Mouse (Mus musculus) cerebellum, postnatal 25 days (tissue): ENCODE results near the gene Kifc1.
A peak's percentile ranks its signal among the peaks of the same experiment; 100 is the strongest.

Experiments
- DNase-seq, 2 experiments: peaks; one replicate each; pipeline ENCODE4 v3.0.0; 2021; ENCODE audit warnings: mixed read lengths in 2 of 2

Kifc1 gene

DNA sequence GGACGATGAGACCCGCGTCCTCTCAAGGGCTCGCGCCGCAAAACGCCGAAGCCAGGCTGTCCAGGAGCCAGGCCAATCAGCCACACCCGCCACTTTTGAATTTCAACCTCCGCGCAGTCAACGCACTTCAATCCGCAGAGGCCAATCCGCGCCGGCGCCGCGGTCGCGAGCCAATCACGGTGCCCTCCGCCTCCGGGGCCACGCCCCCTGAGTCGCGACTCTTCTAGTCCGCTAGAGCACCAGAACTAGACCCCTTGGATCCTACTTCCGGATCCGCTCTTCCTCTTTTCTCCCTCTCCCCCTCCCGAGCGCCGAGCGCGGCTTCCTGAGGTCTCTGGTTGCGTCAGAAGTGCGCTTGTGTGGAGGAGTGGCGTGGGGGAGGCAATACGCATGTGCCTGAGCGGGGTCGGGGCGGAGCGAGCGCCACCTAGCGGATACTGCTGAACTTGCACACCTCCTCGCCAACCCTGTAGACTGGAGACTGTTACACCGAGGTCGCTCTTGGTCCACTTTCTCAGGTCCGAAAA, at the start of gene Kifc1:
TSS of gene Kifc1 (minus strand) at position 129 of the 527 bp plus-strand sequence.
- peak; percentile 100 for DNase-seq

DNA sequence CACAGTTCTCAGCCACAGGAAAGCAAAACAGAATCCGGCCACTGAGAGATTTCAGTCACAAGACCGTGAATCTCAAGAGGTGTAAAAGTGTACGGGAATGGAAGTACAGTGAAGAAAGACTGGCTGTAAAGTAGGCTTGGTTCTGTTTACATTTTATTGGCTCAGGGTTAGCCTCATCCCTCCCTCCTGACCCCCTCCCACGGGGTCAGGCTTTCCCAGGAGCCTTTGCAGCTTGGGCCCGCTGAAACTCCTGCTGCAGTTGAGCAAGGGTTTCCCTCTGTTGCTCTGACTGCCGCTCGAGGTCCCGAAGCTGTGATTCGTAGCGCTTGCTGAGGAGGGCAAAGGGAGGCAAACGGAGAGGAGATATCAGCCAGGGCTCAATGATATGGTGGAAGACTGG, 48.3 kb upstream of the Kifc1 start:
- no peak for DNase-seq

DNA sequence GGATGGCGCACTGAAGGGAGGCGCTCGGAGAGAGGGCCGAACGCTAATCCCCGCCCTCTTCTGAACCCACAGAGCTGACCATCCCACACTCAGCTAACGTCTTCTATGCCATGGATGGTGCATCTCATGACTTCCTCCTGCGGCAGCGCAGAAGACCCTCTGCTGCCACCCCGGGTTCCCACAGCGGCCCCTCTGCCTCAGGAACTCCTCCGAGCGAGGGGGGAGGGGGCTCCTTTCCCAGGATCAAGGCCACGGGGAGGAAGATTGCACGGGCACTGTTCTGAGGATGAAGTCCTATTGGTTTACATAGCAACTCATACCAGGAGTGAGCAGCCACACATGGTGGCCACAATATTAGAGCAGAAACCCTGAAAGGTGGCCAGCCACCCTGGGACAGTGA, 46.5 kb upstream of the Kifc1 start:
- no peak for DNase-seq

DNA sequence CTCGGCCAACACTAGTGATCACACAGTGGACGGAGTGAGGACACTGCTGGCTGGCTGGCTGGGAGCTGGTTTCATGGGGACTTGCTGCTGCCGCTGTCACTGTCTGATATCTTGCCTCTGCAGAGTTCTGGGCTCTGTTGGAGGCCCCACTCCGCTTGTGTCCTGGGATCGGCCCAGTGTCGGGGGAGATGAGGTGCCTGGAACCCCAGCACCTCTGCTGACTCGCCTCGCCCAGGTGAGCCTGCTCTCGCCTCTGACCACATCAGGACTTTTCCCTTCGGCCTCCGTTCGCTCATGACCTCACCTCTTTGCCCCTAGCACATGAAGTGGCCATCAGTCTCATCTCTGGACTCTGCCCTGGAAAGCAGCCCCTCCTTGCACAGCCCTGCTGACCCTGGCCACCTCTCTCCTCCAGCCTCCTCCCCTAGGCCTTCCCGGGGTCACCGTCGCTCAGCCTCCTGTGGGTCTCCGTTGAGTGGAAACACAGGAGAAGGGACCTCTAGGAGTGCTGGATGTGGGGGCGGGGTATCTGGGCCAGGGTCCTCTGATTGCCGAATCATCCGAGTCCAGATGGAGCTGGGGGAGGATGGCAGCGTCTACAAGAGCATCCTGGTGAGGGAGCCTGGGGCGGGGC, 45.1 kb upstream of the Kifc1 start:
- DNase-seq = no peak

DNA sequence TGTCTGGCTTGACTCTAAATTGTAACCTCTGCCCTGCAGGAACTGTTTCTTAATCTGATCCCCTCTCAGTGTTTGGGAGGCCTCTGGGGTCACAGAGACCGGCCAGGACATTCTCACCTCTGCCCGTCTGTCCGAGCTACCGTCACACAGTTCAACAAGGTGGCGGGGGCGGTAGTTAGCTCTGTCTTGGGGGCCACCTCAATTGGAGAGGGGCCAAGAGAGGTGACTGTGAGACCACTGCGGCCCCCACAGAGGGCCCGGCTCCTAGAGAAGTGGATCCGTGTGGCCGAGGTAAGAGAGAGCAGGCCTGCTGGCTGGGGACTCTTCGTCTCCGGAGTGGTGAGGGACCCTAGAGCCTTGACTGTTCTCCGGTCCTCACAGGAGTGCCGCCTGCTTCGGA, 42.5 kb upstream of the Kifc1 start:
- DNase-seq = no peak

DNA sequence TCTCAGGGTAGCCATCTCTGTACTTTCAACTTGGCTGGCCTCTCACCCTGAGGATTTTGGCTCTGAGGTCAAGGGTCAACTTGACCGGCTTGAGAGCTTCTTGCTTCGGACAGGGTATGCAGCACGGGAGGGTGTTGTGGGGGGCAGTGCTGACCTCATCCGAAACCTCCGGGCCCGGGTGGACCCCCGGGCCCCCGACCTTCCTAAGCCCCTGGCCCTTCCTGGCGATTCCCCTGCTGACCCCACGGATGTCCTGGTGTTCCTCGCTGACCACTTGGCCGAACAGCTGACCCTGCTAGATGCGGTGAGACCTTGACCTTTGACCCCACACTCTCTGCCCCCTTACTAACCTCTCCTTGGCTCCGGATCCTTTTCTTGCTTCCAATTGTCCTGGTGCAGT, 42.0 kb upstream of the Kifc1 start:
- DNase-seq = no peak

DNA sequence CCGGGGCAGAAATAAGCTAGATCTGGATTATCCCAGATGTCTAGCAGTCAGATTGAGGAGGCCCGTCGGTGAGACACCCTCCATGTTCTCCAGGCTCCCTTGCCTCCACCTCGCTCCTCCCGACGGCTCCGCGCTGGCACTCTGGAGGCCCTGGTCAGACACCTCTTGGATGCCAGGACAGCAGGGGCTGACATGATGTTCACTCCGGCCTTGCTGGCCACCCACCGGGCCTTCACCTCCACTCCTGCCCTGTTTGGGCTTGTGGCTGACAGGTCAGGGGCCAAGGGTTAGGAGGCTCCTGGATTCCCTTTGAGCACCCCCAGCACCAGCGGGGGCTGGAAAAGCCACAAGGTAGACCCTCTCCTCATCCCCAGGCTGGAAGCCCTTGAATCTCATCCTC, 41.5 kb upstream of the Kifc1 start:
- no peak for DNase-seq

DNA sequence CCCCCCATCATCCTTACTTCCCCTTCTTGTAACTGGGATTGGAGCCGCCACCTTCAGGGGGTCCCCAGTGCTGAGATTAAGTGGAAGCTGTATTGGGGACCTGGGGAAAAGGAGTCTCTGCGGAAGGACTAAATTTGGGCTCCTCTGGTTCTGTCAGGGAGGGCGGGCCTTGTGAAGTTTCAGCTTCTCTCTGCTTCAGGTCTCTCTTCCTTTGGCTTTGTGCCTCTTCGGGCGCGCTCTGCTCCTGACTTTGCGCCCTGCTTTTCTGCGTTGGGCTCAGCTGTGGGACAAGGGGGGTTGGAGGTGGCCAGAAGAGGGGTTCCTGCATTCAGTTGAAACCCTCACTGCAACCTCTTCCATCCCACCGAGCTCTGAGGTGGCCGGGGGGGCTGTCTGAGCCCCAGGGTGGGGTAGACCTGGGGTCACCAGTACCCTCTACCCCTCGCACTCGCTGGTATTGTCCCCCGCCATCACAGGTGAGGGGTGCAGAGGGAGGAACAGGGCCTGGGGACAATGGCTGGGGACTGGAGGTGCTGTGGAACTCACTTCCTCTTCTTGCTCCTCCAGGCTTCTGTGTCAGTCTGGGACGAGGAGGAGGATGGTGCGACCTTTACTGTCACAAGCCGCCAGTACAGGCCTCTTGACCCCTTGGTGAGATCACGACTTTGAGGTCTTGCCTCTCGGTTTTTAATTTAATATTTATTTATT, 40.9 kb upstream of the Kifc1 start:
- no peak for DNase-seq

DNA sequence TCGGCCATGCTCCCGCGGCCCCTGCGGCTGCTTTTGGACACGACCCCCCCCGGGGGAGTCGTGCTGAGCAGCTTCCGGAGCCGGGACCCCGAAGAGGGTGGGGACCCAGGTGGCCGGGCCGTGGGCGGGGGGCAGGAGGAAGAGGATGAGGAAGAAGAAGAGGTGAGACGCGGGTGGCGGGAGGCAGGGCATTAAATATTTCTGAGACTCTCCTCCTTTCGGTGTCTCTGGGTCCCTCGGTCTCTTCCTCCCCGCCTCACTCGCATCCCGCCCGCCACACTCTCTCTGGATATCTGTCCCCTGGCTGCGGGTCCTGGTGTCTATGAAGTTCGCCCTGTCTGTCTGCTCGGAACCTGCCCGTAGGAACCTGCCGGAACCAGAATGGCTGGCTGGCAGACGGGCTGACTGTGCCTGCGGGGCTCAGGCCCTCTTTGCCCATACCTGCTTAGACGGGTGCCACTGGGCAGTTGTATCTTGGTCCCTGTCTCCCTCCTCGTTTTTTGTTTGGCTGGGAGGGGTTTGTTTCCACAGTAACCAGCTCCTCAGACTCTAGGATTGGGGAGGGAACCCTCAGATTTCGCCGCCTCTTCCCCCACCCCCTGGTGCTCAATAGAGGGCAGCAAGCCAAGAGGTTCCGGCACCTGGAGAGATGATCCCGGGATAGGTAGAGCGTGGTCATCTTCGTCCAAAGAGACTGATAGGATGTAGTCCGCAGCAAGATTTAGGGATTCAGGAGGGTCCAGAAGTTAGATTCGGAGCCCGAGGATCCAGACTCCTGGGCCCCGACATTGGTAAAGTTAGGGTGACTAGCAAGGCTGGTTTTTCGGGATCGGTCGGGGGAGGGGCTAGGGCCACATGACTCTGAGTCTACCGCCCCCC, 40.1 kb upstream of the Kifc1 start:
- DNase-seq = peak; percentile 63 to 69

DNA sequence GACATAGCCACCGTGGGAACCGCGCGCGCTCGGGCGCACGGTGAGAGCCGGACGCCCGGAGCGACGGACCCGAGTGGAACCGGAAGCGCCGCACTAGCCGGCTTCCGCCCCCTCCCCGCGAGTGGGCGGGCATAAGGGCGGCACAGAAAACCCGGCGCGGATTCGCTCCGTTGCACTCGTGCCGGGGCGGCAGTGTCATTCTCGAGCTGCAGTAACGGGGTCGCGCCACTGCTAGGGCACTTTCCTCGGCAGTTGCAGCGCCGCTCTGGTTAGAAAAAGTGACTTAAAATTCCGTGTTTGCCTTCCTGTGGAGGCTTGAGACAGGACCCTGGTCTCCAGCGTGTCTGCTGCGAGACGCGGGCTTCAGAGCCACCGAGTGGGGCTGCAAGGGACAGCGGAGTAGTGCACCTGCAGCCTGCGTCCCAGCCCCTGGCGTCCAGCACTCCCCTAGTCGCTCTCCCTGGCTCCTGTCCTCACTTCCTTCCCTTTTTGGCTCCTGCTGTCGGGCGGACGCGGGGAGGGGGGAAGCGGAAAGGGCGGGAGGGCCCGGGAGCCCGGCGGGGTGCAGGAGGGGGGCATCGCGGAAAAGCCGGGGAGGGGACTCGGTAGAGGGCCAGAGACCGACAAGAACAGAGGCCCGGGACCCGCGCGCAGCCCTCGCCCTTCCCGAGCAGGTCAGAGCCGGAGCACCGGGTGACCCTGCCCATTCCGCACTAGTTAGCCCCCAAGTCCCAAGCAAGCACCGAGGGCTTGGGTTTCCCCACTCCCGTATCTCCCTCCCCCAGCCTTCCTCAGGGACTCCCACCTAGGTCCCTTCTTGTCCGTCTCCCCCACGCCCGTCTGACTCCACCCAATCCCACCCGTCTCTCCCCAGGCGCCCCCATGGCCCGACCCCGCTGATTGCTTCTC, 39.2 kb upstream of the Kifc1 start, which contains the start of gene Rgl2:
TSS of gene Rgl2 (plus strand) at position 173 of the 909 bp plus-strand sequence.
- DNase-seq = peak; percentile 98

DNA sequence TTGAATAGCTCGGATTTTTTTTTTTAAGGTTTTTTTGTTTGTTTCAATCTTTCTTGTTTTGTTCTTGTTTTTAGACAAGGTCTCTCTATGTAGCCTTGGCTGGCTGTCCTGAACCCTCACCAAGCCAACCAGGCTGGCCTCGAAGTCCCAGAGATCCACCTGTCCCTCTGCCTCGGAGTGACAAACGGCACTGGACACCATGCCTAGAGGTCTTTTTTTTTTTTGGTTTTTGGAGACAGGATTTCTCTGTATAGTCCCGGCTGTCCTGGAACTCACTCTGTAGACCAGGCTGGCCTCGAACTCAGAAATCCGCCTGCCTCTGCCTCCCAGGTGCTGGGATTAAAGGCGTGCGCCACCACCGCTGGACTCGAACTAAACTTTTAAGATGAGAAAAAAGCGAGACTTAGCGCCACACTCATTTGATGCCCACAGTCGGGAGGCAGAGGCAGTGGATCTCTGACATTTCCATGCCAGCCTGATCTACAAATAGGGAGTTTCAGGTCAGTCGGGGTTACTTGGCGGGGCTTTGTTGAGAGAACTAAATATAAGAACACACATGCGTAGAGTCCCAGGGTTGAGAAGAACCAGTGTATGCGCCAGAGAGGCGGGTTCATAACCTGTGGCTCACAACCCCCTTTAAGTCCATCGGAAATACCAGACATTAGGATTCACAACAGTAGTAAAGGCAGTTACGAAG, 37.9 kb upstream of the Kifc1 start:
- no peak for DNase-seq

DNA sequence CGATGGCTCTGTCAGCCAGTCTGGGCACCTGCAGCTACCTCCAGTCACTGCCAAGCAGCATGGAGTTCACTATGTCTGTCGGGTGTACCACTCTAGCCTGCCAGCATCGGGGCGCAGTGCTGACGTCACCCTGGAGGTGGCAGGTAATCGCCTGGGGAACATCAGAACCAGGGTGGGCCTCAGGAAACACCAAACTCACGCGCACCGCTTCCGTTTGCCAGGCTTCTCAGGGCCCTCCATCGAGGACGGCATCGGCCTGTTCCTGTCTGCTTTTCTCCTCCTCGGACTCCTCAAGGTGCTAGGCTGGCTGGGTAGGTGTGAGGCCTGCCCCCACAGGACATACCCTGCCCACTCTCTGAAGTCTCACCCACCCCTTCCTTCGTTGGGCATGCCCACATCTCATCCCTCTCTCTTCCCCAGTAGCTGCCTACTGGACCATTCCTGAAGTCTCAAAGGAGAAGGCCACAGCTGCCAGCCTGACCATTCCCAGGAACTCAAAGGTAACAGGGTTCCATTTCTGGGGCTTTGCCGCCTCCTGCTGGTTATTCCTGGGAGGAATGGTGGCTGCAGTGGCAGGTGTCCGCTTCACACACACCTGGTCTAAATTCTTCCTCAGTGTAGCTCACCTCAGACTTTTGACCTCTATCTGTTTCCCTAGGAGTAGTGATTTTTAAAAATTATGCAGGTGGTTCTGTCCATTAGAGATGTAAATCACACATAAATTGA, 35.9 kb upstream of the Kifc1 start:
- no peak for DNase-seq

DNA sequence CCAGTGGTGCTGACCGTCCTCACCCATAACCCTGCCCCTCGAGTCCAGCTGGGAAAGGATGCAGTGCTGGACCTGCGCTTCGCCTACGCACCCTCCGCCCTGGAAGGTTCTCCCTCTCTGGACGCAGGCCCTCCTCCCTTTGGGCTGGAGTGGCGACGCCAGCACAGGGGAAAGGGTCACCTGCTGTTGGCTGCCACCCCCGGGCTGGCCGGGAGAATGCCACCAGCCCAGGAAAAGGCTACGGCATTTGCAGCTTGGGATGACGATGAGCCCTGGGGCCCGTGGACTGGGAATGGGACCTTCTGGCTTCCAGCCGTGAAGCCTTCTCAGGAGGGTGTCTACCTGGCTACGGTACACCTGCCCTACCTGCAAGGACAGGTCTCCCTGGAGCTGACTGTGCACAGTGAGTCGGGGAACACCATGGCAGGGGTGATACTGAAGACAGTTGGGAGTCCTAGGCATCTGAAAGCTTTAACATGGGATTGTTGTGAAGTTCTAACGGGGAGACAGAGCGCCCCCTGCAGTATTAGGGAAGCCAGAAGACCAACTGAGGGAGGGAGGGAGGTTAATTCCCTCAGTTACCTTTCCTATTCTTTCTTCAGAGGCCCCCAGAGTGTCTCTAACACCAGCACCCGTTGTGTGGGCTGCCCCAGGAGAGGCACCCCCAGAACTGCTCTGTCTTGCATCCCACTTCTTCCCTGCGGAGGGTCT, 35.1 kb upstream of the Kifc1 start:
- DNase-seq = no peak

DNA sequence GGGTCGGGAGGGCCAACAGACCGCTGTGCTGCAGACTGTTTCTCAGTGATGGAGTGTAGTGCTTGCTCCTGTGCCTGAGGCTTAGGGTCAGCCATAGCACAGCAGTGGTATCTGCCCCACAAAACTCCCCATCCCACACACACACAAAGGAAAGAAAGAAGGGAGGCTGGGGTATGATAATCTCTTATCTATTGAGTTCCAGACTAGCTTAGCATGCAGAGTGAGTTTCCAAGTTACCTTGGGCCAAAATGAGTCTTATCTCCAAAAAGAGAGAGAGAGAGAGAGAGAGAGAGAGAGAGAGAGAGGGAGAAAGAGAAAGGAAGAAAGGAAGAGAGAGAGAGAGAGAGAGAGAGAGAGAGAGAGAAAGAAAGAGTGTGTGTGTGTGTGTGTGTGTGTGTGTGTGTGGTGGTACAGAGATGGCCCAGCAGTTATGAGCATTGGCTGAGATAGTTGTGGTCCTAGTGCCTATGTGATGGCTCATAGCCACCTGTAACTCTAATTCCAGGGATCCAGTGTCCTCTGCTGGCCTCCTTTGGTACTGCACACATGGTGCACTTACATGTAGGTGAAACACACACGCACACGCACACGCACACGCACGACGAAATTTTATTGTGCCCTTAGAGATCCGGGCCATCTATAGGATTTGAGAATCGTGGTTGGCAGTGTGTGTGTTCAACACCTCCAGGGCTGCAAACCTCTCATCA, 34.3 kb upstream of the Kifc1 start:
- DNase-seq = peak; percentile 44 to 66

DNA sequence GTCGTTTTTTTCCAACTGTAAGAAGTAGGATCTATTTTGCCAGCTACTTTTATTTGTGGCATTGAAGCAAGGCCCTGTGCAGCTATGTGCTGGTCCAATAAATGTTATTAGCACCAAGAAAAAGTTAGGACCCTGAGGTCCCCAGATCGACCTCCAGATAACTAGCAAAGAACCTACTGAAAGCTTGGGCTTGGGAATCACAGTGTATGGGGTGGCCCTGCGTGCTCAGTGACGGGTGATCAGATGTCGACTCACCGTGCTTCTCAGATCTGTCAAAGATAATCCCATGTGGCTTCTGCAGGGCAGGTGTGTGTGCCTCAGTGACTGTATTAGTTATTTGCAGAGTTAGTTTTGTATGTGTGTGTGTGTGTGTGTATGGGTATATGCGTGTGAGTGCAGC, 30.9 kb upstream of the Kifc1 start:
- DNase-seq = no peak

DNA sequence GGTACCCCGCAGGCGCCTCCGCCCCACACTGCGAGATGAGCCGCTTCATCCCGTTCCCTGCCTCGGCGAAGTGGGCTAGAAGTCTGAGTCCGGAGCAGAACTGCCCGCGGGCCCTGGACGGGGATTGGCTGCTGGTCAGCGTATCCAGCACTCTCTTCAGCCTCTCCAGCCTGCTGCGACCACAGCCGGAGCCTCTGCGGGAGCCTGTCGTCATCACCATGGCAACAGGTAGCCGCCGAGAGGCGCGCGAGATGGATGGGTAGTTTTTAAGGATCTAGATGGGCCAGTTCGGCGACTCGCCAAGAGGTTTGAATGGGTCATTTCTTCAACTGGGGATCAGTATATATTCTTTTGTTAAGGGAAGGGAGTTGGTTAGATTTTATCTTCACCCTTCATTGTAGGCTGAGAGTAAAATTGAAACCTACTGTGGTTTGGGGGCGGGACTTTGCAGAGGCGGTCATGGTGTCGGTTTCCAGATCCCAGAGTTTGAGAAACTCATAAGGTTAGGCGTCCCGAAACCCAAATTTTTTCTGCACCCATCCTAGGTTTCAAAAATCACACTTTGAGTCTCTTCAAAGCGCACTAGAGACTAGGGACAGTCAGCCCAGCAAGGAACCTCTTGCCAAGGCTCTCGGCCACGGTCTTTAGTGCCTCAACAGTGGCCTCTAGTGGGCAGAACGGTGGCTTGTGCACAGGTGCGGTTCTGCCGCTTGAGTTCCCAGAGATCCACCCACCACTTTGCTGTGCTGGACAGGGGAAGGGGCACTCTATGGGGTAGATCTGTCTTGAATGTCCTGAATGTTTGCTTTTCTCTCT, 30.0 kb upstream of the Kifc1 start:
- DNase-seq = peak; percentile 90 to 95

DNA sequence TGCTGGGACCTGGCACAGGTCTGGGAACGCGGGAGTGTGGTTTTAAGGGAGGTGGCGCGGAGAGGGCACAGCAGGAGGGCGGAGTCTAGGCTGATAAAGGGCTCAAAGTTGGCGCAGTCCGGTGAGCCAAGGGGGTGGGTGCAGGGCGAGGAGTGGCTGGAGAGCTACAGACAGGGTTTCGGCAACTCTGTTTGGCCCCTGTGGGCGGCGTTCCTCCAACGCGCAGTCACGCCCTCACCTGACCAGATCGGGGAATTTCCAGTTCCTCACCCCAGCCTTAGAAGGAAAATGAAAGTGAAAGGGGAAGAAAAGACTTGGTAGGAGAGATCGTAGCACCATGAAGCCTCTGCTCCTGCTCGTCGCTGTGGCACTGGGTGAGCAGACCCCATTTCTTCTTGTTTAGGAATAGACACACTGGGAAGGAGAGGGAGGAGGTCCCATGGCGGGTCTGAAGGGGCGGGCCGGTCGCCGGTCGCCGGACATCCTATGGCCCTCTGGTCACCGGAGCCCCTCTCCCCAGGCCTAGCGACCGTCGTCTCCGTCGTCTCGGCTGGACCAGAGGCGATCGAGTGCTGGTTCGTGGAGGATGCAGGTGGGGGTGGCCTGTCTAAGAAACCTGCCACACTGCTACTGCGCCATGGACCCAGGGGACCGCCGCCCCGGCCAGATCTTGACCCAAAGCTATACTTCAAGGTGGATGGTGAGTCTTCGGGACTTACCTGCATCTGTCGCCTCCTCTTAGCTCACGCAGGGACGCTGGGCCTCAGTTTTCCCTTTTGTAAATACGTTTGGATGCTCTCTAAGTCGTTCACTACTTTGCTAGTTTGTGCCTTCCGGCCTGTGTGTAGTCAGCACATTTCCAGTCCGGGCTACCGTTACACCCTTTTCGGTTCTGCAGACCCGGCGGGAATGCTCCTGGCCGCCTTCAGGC, 29.2 kb upstream of the Kifc1 start:
- peak; percentile 59 to 76 for DNase-seq
